Mouse (Mus musculus) midbrain, embryonic 16.5 days (tissue): Measurements from ENCODE around the gene Pard6b. TPM values are rescaled to one million over a fixed set of nuclear protein-coding genes. Genes with fewer than 3 reads are reported as not detected.

Source experiments
- ATAC-seq: fragments of 200-750 bp; cut with Nextera tagmentation; 2 replicates; pipeline ENCODE4 v1.8.0; 2017; ENCODE audit warnings: moderate TSS enrichment
- H3K27ac ChIP-seq: fragments of 300-500 bp; sonication (generic); 2 replicates; pipeline ENCODE4 v1.5.1; 2014; ENCODE audit warnings: mild to moderate bottlenecking, low read length, mixed read lengths
- H3K27me3 ChIP-seq: fragments of 300-500 bp; sonication (generic); 2 replicates; pipeline ENCODE4 v1.6.1; 2014; ENCODE audit warnings: low read depth, low read length, mixed read lengths; ENCODE audit not compliant: control insufficient read depth, insufficient read depth
- H3K36me3 ChIP-seq: fragments of 300-500 bp; sonication (generic); 2 replicates; pipeline ENCODE4 v1.6.1; 2014; ENCODE audit warnings: mild to moderate bottlenecking, low read length, moderate library complexity, mixed read lengths; ENCODE audit not compliant: control insufficient read depth, insufficient read depth
- H3K4me1 ChIP-seq: fragments of 300-500 bp; sonication (generic); 2 replicates; pipeline ENCODE4 v1.6.1; 2014; ENCODE audit warnings: mild to moderate bottlenecking, low read length, mixed read lengths; ENCODE audit not compliant: control insufficient read depth, insufficient read depth
- H3K4me2 ChIP-seq: fragments of 300-500 bp; sonication (generic); 2 replicates; pipeline ENCODE4 v1.6.1; 2014; ENCODE audit warnings: mild to moderate bottlenecking, low read length, mixed read lengths
- H3K4me3 ChIP-seq: fragments of 300-500 bp; sonication (generic); 2 replicates; pipeline ENCODE4 v1.5.1; 2014; ENCODE audit warnings: low read depth, mild to moderate bottlenecking, low read length, moderate library complexity, mixed read lengths
- H3K9ac ChIP-seq: fragments of 300-500 bp; sonication (generic); 2 replicates; pipeline ENCODE4 v1.6.1; 2014; ENCODE audit warnings: low read depth, low read length, mixed read lengths
- H3K9me3 ChIP-seq: fragments of 300-500 bp; sonication (generic); replicated peaks from 2 replicates; pipeline ENCODE4 v1.6.1; 2014; ENCODE audit warnings: mild to moderate bottlenecking, low read length, mixed read lengths; ENCODE audit not compliant: control insufficient read depth, poor library complexity, severe bottlenecking
- WGBS: fragments of 180-500 bp; shearing (Covaris S2); extraction: QIAGEN DNeasy Blood & Tissue Kit; methylation state at CpG from one replicate; pipeline ENCODE4 v1.1.7; 2014; 5-methylcytosine and 5-hydroxymethylcytosine counted together
- polyA plus RNA-seq: library from polyadenylated mRNA; unstranded; fragments of >200 nt; fragmentation: Nextera tagmentation; extraction: Ambion mirVana; gene quantifications from 2 replicates; pipeline ENCODE4 v1.2.1, GENCODE M21; 2015

The Pard6b gene
- polyA plus RNA-seq, 1 experiment from 2014 or later: 7.3 TPM

DNA sequence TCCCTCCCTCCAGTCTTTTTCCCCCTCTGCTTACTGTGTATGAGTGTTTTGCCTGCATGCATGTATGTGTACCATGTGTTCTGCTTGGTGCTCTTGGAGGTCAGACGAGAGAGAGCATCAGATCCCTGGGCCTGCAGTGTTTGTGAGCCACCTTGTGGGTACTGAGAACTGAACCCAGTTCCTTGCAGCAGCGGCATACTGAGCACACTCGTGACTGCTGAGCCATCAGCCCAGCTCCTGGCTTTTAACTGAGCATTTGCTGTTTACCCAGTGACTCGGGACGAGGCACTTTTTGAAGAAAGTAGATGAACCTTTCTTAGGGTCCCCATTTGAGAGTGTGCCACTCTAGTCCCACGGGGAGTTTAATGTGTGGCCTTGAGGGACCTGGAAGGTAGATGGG, 5.5 kb downstream of the Pard6b start:
- no peak overlapping the region for H3K27ac ChIP-seq
- no peak overlapping the region for H3K4me3 ChIP-seq
- H3K4me1 ChIP-seq: peaks cover 9% of the 10 kb centered on the region
- H3K36me3 ChIP-seq: no peaks in the 10 kb centered on the region
- H3K4me2 ChIP-seq: no peak overlapping the region
- 72% methylated on average over 6 of the region's 6 CpGs for WGBS
- H3K9ac ChIP-seq: no peak overlapping the region
- H3K27me3 ChIP-seq: no peaks in the 10 kb centered on the region
- no peak for ATAC-seq
- H3K9me3 ChIP-seq: no peaks in the 10 kb centered on the region

DNA sequence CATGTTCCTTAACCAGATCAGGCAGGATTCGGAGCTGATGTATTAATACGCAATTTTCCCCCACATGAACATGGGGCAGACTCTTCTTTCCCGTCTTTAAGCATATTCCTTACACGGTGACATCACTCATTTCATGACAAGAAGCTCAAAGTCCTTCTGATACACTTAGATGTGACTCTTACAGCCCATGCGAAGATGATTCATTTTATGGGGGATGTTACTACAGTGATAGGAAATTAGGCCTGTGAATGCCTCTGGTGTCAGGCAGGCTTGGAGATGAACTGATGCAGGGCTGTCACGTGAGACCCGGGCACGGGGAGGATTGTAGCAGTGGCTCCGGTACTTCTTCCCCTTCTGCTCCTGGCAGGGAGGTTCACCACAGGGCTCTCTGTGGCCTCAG, 6.0 kb downstream of the Pard6b start:
- ATAC-seq: no peak
- H3K27ac ChIP-seq: no peak overlapping the region
- no peaks in the 10 kb centered on the region for H3K9me3 ChIP-seq
- 87% methylated on average over 9 of the region's 9 CpGs for WGBS
- H3K4me3 ChIP-seq: no peak overlapping the region
- no peaks in the 10 kb centered on the region for H3K27me3 ChIP-seq
- H3K4me1 ChIP-seq: peaks cover 9% of the 10 kb centered on the region
- no peak overlapping the region for H3K9ac ChIP-seq
- H3K4me2 ChIP-seq: no peak overlapping the region
- no peaks in the 10 kb centered on the region for H3K36me3 ChIP-seq

DNA sequence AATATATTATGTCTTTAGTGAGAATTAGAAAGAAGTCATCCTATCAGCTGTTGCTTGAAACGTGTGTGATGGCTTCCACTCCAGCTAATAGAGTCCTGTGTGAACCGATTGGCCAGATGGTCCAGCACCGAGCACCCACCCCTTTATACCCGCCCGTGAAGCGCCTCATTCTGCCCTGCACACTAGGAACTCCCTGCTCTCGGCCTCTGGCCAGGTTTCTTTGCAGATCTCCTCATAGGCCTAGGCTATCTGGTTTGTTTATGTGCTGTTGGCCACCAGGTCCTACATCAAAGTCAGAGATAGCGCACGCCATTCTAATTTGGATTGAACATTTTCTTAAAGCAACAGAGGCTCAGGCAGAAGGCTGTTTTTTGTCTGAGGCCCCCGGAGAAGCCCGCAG, 10.8 kb downstream of the Pard6b start:
- 92% methylated on average over 11 of the region's 11 CpGs for WGBS

DNA sequence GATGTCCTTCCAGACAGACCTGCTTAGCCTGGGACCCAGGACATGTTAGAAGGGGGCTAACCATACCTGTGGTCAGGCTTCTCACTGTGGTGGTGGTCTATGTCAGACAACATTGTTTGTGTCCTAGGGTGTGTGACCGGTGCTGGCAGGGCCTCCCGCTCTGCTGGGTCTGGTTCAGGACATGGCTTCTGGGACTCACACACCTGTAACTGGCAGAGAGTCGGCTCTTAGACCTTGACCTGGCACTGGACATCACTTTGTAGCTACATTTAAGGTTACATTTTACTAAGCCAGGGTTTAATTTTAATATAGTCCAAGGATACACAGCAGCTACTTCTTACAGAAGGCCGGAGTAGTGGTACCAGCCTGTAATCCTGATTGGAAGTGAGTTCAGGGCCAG, 12.3 kb downstream of the Pard6b start:
- H3K36me3 ChIP-seq: no peaks in the 10 kb centered on the region; the same call in 1 of the 2 replicates
- 91% methylated on average over 4 of the region's 4 CpGs for WGBS
- no peak for ATAC-seq
- H3K27me3 ChIP-seq: no peaks in the 10 kb centered on the region
- H3K4me1 ChIP-seq: peaks cover 3% of the 10 kb centered on the region; the same call in 1 of the 2 replicates
- no peak overlapping the region for H3K27ac ChIP-seq
- no peak overlapping the region for H3K9ac ChIP-seq
- no peak overlapping the region for H3K4me3 ChIP-seq
- no peak overlapping the region for H3K4me2 ChIP-seq
- H3K9me3 ChIP-seq: no peaks in the 10 kb centered on the region

More for the DNA sequence above, 10.8 kb downstream of the Pard6b start:
- Histone ChIP-seq H3K36me3 (no peaks in the 10 kb centered on the region; the same call in 1 of the 2 replicates), H3K27me3 (no peaks in the 10 kb centered on the region), H3K4me2 (no peak overlapping the region), H3K9me3 (no peaks in the 10 kb centered on the region), H3K4me3 (no peak overlapping the region), H3K4me1 (peaks cover 3% of the 10 kb centered on the region; the same call in 1 of the 2 replicates), H3K27ac (no peak overlapping the region), H3K9ac (no peak overlapping the region)
- ATAC-seq: no peak

DNA sequence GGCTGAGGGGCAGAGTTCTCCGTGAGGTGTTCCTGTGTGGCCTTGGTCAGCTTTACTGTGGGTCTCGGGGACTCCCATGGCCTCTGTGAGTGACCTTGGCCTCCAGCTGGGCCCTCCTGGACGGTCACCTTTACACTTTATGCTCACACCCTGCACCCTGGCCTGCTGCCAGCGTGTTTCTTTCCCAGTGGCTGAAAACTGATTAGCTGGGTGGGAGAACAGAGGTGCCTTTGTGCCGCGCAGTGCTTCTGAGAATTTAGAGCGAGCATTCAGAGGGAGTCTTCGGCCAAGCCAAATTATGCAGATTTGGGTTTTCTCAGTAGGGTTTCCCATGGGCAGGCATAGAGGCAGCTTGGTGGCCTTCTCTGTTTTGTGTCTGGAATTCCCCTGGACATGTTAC, 14.3 kb downstream of the Pard6b start:
- peak; percentile 26; the same call in 1 of the 2 replicates for ATAC-seq

GRCm38 (mm10) chr2:168096487-168096886, 15.7 kb downstream of the Pard6b start:
- no peak overlapping the region; the same call in 1 of the 2 replicates for H3K27ac ChIP-seq
- H3K4me1 ChIP-seq: peaks cover 3% of the 10 kb centered on the region; the same call in 1 of the 2 replicates
- no peaks in the 10 kb centered on the region for H3K9me3 ChIP-seq
- H3K4me2 ChIP-seq: no peak overlapping the region
- H3K9ac ChIP-seq: no peak overlapping the region
- ATAC-seq: no peak
- H3K36me3 ChIP-seq: peaks cover 4% of the 10 kb centered on the region
- no peak overlapping the region for H3K4me3 ChIP-seq
- no peaks in the 10 kb centered on the region for H3K27me3 ChIP-seq
- WGBS: 75% methylated on average over 3 of the region's 3 CpGs

More for the DNA sequence above, 14.3 kb downstream of the Pard6b start:
- Histone ChIP-seq H3K27ac (peak overlapping the region; percentile 67), H3K36me3 (peaks cover 4% of the 10 kb centered on the region), H3K4me2 (no peak overlapping the region), H3K4me3 (no peak overlapping the region), H3K4me1 (peaks cover 3% of the 10 kb centered on the region; the same call in 1 of the 2 replicates), H3K27me3 (no peaks in the 10 kb centered on the region), H3K9me3 (no peaks in the 10 kb centered on the region), H3K9ac (0 out of 2 replicates have a peak overlapping the region, but pooled peaks have one; percentile 39)
- 38% methylated on average over 8 of the region's 8 CpGs for WGBS

DNA sequence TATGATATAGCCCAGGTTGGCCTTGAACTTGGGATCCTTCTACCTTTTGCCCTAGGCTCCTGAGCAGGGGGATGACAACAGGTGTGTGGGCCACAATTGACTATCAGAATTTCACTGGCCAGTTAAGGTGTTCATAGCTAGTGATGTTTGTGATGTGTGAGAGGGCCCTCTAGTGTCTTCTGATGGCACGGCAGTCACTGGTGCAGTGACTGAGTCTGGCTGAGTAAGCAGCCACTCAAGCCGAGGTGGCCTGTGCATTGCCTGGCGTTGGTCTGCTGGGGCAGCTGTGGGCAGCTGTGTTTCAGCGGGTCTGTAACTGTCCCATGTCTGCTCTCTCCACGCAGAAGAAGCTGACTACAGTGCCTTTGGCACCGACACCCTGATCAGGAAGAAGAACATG, 17.2 kb downstream of the Pard6b start:
- Histone ChIP-seq H3K9ac (no peak overlapping the region), H3K36me3 (peaks cover 4% of the 10 kb centered on the region), H3K4me1 (peaks cover 3% of the 10 kb centered on the region; the same call in 1 of the 2 replicates), H3K27ac (no peak overlapping the region), H3K27me3 (no peaks in the 10 kb centered on the region), H3K4me3 (no peak overlapping the region), H3K9me3 (no peaks in the 10 kb centered on the region), H3K4me2 (no peak overlapping the region)
- WGBS: 50% methylated on average over 6 of the region's 6 CpGs
- ATAC-seq: no peak

DNA sequence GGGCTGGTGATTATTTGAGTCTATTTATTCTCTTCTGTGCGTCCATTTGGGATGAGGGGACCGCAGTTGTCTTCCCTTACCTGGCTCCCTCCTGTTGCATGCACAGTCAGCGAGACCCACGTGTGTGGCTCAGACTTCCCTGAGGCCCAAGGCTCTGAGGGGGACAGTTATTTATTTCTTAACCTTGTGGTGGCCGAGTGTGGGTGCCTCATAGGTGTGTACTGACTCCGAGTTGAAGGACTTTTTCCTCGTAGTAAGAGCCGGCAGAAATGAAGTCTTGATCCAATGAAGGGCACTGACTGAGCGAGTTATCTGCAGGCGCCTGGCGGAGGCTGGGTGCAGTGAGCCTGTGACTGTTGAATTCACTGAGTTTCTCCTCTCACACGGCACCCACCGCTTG, 19.2 kb downstream of the Pard6b start:
- WGBS: 90% methylated on average over 13 of the region's 13 CpGs
- no peak overlapping the region for H3K9ac ChIP-seq

DNA sequence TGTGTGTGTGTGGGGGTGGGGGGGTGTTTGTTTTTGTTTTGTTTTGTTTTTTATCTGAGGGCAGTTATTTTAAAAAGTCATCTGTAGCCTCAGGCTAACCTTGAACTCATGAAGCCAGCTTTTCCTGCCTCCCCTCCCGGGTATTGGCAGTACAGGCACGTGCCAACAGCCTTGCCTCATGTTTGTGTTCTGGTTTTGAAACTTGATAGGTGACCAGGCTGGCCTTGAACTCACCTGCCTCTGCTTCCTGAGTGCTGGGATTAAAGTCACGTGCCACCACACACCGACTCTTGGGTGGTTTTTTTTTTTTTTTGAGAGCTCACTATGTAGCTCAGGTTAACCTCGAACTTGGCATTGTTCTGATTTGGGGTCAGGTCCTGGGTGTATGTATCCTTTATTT, 21.0 kb downstream of the Pard6b start:
- H3K27ac ChIP-seq: no peak overlapping the region
- H3K4me1 ChIP-seq: no peaks in the 10 kb centered on the region
- H3K9ac ChIP-seq: no peak overlapping the region
- H3K4me3 ChIP-seq: no peak overlapping the region
- H3K9me3 ChIP-seq: no peaks in the 10 kb centered on the region
- H3K36me3 ChIP-seq: peaks cover 4% of the 10 kb centered on the region
- H3K4me2 ChIP-seq: no peak overlapping the region
- WGBS: 96% methylated on average over 5 of the region's 5 CpGs
- ATAC-seq: no peak
- H3K27me3 ChIP-seq: no peaks in the 10 kb centered on the region

More for the DNA sequence above, 19.2 kb downstream of the Pard6b start:
- Histone ChIP-seq H3K27ac (no peak overlapping the region), H3K4me2 (no peak overlapping the region), H3K36me3 (peaks cover 4% of the 10 kb centered on the region), H3K27me3 (no peaks in the 10 kb centered on the region), H3K9me3 (no peaks in the 10 kb centered on the region), H3K4me1 (peaks cover 1% of the 10 kb centered on the region; the same call in 1 of the 2 replicates), H3K4me3 (no peak overlapping the region)
- no peak for ATAC-seq
